Mouse (Mus musculus): Measurements from ENCODE around the gene Dmrt2.

DNA sequence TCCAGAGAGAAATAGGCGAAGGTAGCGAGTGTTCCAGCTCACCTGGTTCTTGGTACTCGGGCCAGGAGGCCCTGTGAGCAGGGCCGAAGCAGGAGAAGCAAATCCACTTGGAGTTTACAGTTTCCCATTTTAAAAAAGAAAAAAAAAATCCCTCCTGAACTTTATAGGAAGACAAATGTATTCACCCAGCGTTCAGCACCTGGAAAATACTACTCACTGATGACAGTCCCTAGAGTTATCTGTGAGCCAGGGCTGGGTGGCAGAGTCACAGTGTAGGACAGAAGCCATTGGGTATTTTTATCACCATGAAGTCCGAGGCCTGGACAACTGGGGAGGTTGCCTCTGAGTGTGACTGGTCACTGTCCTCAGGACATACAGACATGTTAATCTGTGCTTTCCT is 30.4 kb upstream of the Dmrt2 start:
- TF ChIP-seq CTCF (IDR thresholded peaks at IDR 0.05), result no peak
- TF ChIP-seq EP300 (IDR thresholded peaks at IDR 0.05), result no peak
